Mouse (Mus musculus) C2C12 (cell line): ENCODE data around the gene Birc2. TPM values are rescaled to one million over a fixed set of nuclear protein-coding genes. Genes with fewer than 3 reads are reported as not detected.

Experiments
- H3K27me3 ChIP-seq: one replicate; pipeline ENCODE4 v1.6.1; 2011; ENCODE audit not compliant: control insufficient read depth, insufficient read depth, insufficient read length
- H3K36me3 ChIP-seq: one replicate; pipeline ENCODE4 v1.6.1; 2011; ENCODE audit not compliant: control insufficient read depth, insufficient read depth
- H3K4me3 ChIP-seq: one replicate; pipeline ENCODE4 v1.5.1; 2011; ENCODE audit warnings: mild to moderate bottlenecking, control low read depth; ENCODE audit not compliant: poor library complexity, insufficient read depth, severe bottlenecking
- H3K79me2 ChIP-seq: one replicate; pipeline ENCODE4 v1.6.1; 2011; ENCODE audit not compliant: control insufficient read depth, insufficient read depth
- H3K79me3 ChIP-seq: one replicate; pipeline ENCODE4 v1.6.1; 2011; ENCODE audit warnings: low read depth, control low read depth
- H3ac ChIP-seq: one replicate; pipeline ENCODE3; 2011; ENCODE audit warnings: low read depth; ENCODE audit not compliant: control insufficient read depth, insufficient read length
- CEBPB ChIP-seq: IDR thresholded peaks from one replicate; pipeline ENCODE4 v1.6.1; 2011; ENCODE audit warnings: low read depth, mild to moderate bottlenecking, control low read depth, moderate library complexity
- CTCF ChIP-seq: IDR thresholded peaks from one replicate; pipeline ENCODE4 v1.5.1; 2011; ENCODE audit not compliant: control insufficient read depth, insufficient read depth, insufficient read length
- FOSL1 ChIP-seq: IDR thresholded peaks from one replicate; pipeline ENCODE4 v1.8.0; 2011; ENCODE audit warnings: mild to moderate bottlenecking, low read length; ENCODE audit not compliant: poor library complexity, insufficient read depth, severe bottlenecking
- MAX ChIP-seq: IDR thresholded peaks from one replicate; pipeline ENCODE4 v1.6.1; 2011; ENCODE audit warnings: mild to moderate bottlenecking, control low read depth
- MYOD1 ChIP-seq: IDR thresholded peaks from one replicate; pipeline ENCODE4 v1.6.1; 2011; ENCODE audit warnings: low read depth; ENCODE audit not compliant: control insufficient read depth, insufficient read length
- MYOG ChIP-seq: IDR thresholded peaks from one replicate; pipeline ENCODE4 v1.6.1; 2011; ENCODE audit not compliant: control insufficient read depth, insufficient read length; ENCODE audit errors: extremely low read depth
- USF1 ChIP-seq: IDR thresholded peaks from one replicate; pipeline ENCODE4 v1.6.1; 2011; ENCODE audit warnings: low read depth, mild to moderate bottlenecking, control low read depth, moderate library complexity
- long read RNA-seq, 2 experiments: library from polyadenylated mRNA; unstranded; transcript quantifications; one replicate each; pipeline ENCODE4 v2.0.0; 2019 to 2020
- polyA plus RNA-seq: library from polyadenylated mRNA; unstranded; fragments of >200 nt; fragmentation: generic; extraction: Trizol; gene quantifications from one replicate; pipeline ENCODE4 v1.2.1, GENCODE M21; 2012; ENCODE audit warnings: missing spikeins

Birc2 gene
- polyA plus RNA-seq = 3.5 TPM
- long read RNA-seq, experiment 1, partial matches to known transcripts = 1 of 9 reads
- long read RNA-seq, experiment 1, other reads (novel, unspliced or antisense) = 4 of 9 reads
- long read RNA-seq, experiment 2, transcript Birc2-204 (8 exons, 3,331 nt) = major isoform, 43 of 75 reads
- long read RNA-seq, experiment 2, transcript Birc2-202 (7 exons, 3,130 nt) = minor isoform, 6 of 75 reads
- long read RNA-seq, experiment 2, partial matches to known transcripts = 14 of 75 reads
- long read RNA-seq, experiment 2, other reads (novel, unspliced or antisense) = 12 of 75 reads

- H3K79me3 ChIP-seq = no peaks in the 10 kb centered on the region
- peak within 1 kb of the TSS; percentile 66 for H3K4me3 ChIP-seq
- no peaks in the 10 kb centered on the region for H3K27me3 ChIP-seq
- peaks cover 20% of the 10 kb centered on the region for H3K79me2 ChIP-seq
- peak within 1 kb of the TSS; percentile 64 for H3ac ChIP-seq
- peaks cover 6% of the 10 kb centered on the region for H3K36me3 ChIP-seq
- peak; percentile 74 for TF ChIP-seq MAX
- TF ChIP-seq CEBPB = no peak
These were observed at the start of gene Birc2 for GRCm38 (mm10) chr9:7836905-7837805. Birc2 (minus strand) TSS chr9:7837064.

GRCm38 (mm10) chr9:7884346-7884745 lies 47.5 kb upstream of the Birc2 start:
- TF ChIP-seq MYOD1 (no peak), FOSL1 (no peak), MAX (no peak), CTCF (no peak), USF1 (no peak), CEBPB (no peak)
- Histone ChIP-seq H3K79me2 (no peaks in the 10 kb centered on the region), H3K4me3 (no peak overlapping the region), H3K79me3 (no peaks in the 10 kb centered on the region), H3ac (no peak overlapping the region), H3K27me3 (no peaks in the 10 kb centered on the region), H3K36me3 (no peaks in the 10 kb centered on the region)

- H3K79me2 ChIP-seq = no peaks in the 10 kb centered on the region
- no peak overlapping the region for H3ac ChIP-seq
- no peaks in the 10 kb centered on the region for H3K36me3 ChIP-seq
- H3K27me3 ChIP-seq = no peaks in the 10 kb centered on the region
- H3K79me3 ChIP-seq = no peaks in the 10 kb centered on the region
- H3K4me3 ChIP-seq = no peak overlapping the region
- no peak for TF ChIP-seq MYOG
- TF ChIP-seq CTCF = no peak
- TF ChIP-seq MAX = no peak
- no peak for TF ChIP-seq MYOD1
- TF ChIP-seq USF1 = no peak
- TF ChIP-seq CEBPB = no peak
- no peak for TF ChIP-seq FOSL1
These were observed 45.5 kb upstream of the Birc2 start for GRCm38 (mm10) chr9:7882304-7882865.

- TF ChIP-seq CEBPB (no peak), MYOD1 (no peak), FOSL1 (no peak), CTCF (no peak), MAX (no peak)
- H3K27me3 ChIP-seq = no peaks in the 10 kb centered on the region
- no peak overlapping the region for H3ac ChIP-seq
- H3K79me3 ChIP-seq = no peaks in the 10 kb centered on the region
- no peak overlapping the region for H3K4me3 ChIP-seq
- H3K36me3 ChIP-seq = no peaks in the 10 kb centered on the region
- H3K79me2 ChIP-seq = no peaks in the 10 kb centered on the region
These were observed 36.8 kb upstream of the Birc2 start for GRCm38 (mm10) chr9:7873511-7874211.

GRCm38 (mm10) chr9:7872775-7873439 lies 36.0 kb upstream of the Birc2 start, which contains the start of gene Birc3:
Birc3 (minus strand) TSS chr9:7873186.
- Histone ChIP-seq H3K79me3 (no peaks in the 10 kb centered on the region), H3K27me3 (no peaks in the 10 kb centered on the region), H3ac (no peak within 1 kb of the TSS), H3K4me3 (no peak within 1 kb of the TSS), H3K36me3 (no peaks in the 10 kb centered on the region), H3K79me2 (no peaks in the 10 kb centered on the region)
- no peak for TF ChIP-seq MYOD1
- TF ChIP-seq CEBPB = no peak
- TF ChIP-seq USF1 = no peak
- no peak for TF ChIP-seq FOSL1
- no peak for TF ChIP-seq MYOG
- no peak for TF ChIP-seq CTCF
- no peak for TF ChIP-seq MAX
